Mouse (Mus musculus) retina, embryonic 14.5 days (tissue): ENCODE measurements around the gene Hoxa1.

Experiments used
- DNase-seq: peaks from one replicate; pipeline ENCODE4 v3.0.0-alpha.2; 2015; ENCODE audit warnings: low spot score

Gene Hoxa1

DNA sequence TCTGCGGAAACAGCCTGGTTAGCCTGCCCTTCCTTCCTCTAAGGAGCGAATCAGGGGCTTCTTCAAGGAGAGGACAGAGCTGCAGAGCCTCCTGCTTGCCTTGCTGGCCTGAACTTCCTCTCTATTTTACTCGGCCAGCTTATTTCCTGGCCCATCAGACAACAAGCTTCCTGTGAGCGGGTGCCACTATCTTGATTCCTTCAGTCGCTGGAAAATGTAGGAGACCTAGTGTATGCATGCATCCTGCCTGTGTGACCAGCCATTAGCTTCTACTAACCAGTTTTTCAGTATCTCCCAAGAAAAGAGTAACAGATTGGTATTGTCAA lies 12.7 kb upstream of the Hoxa1 start:
- no peak for DNase-seq

DNA sequence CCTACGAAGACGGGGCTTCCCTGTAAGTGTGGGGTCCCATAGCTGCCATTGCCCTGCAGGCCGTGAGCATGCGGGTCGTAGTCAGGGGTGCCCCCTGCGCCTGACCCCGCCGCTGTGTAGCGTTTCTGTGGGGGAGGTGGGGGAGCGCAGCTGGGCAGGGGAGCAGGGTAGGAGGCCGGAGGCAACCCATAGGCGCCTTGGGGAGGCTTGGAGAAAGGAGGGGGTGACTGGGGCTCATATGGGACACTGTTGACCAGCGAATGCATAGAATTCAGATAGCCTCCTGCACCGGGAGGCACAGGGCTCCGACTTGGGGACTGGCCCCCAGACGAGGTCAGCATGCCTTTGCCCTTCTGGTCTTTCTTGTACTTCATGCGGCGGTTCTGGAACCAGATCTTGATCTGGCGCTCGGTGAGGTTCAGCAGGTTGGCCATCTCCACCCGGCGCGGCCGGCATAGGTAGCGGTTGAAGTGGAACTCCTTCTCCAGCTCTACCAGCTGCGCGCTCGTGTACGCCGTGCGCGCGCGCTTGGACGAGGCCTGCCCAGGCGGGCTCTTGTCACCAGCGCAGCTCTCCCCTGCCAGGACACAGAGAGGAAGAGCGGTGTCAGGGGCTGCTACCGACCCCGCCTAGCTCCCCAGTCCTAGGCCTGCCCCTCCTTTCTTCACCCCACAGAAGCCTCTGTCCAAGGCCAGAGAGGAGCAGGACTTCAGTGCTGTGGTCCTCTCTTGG lies 12.2 kb upstream of the Hoxa1 start:
- DNase-seq, result no peak

DNA sequence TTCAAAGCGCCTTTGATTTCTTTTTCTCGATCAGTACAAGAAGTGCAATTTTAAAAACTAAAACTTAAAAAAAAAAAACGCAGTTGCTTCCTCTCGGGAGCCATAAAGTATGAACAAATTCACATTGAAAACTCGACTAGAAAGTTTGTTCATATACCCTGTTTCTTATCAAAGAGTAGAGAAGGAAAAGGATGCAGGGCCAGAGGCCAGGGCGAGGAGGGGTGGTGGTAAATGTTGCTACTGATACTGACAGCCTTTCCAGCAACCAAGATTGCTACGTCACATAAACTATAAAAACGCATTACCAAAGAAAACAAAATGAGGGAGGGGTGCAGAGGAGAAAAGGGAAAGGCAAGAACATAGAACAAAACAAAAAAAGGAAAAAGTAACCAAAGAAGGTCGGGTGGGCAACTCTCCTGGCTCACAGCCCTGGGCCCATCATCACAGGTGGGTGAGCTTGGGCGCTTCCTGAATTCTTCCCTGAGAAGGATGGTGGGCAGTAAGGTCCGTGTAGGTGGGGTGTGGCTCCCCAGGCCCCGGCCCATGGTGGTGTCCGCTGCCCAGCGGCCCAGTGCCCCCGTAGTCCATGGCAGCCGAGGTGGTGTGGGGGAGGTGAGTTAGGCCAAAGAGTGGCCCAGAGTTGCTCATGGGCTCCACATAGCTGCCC lies 11.5 kb upstream of the Hoxa1 start:
- no peak for DNase-seq

DNA sequence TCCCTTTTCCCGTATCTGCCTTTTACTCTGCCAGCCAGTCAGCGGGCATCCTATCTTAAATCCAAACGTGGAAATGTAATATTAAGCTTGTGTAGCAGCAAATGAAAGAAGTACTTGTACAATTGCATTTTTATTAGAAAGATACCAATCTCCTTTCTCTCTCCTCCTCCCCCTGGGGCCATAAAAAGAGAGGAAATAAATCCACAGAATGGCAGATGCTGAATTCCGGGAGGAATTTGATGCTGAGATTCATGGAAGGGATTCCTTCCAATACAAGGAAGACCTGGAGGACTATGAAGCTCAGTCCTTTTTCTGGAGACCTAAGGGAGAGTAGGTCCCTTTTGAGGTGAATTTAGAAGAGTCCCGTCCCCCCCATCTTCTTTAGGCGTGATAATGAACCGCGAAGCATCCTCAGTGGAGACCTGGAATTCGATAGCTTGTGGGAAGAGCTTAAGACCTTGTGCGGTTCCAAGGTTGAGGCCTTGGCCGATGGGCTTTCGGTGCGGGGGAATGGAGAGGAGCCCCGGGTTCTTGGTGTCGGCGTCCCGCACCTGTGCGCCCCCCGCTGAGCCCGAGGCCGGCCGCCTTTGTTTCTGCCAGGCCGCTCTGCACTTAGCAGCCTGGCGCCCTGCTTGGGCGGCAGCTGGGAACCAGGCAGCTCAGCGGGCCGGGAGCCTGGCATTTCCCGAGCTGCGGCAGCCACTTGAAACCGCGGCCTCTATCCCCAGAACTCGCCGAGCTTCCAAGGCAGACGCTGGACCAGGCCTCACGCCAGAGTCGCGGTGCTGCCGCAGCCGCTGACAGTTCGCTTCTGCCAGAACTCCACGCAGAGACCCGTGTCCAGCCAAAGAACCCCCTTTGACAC lies 10.3 kb upstream of the Hoxa1 start:
- peak; percentile 57 for DNase-seq

DNA sequence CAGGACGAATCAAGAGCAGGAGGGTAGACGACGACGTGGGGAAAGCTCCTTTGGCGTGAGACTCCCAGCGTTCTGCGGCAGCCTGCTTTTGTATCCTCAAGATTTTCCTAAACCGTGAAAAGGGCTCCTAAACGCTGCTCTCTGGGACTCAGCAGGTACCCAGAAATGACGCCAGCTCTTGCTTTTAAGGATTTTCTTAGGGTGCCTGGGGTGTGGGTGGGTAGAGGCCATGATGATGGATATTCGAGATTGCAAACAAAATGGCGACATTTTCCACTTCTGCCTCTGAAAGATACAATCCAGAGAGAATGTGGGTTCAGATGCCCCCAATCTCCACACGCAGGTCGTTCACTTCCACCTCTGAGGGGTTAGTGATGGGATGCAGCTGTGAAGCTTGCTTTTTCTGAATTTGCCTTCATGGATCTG lies 9.6 kb upstream of the Hoxa1 start:
- no peak for DNase-seq

DNA sequence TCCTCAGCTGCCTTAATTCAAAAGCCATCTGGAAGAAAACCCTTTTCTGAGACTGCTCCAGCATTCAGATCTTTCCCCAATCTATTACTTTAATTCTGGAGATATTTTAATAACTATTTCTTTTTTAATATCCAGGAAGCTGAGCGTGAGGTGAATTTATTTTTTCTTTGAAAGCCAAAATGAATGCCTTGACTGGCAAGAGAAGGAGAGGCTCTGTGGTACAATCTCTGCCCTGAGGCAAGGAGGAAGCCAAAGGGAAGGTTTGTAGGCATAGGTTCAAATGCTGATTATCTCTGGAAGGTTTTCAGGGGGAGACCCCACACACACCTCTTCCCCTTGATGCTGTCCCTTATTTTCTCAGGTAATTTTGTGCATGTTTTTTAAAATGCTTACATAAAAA lies 9.1 kb upstream of the Hoxa1 start:
- no peak for DNase-seq

DNA sequence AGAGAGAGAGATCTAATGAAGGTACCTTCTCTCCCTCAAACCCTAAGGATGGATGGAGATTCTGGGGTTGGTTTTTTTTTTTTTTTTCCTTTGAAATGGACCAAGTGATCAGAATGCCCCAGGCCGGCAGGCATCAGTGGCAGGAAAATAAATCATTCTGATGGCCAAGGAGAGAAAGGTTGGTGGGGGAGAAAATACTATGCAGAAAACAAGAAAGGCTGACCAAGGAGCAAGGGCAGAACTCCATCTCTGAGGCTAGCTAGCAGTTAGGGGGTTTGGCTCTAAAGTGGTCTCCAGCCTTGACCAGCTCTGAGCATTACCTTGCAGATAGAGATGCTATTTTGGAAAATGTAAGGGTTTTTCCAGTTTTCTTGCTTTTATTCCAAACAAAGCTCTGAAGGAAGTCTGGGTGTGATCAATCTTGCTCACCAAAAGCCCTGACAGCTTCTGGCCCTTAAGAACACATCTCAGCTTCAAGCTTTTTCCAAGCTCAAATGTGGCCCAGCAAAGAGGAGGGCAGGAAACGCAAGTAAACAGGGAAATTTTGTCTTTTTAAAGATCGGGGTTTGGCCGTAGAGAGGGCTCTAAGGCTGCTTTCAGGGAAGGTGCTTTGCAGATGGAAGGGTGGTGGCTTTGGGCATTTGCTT lies 8.4 kb upstream of the Hoxa1 start:
- DNase-seq, result no peak

DNA sequence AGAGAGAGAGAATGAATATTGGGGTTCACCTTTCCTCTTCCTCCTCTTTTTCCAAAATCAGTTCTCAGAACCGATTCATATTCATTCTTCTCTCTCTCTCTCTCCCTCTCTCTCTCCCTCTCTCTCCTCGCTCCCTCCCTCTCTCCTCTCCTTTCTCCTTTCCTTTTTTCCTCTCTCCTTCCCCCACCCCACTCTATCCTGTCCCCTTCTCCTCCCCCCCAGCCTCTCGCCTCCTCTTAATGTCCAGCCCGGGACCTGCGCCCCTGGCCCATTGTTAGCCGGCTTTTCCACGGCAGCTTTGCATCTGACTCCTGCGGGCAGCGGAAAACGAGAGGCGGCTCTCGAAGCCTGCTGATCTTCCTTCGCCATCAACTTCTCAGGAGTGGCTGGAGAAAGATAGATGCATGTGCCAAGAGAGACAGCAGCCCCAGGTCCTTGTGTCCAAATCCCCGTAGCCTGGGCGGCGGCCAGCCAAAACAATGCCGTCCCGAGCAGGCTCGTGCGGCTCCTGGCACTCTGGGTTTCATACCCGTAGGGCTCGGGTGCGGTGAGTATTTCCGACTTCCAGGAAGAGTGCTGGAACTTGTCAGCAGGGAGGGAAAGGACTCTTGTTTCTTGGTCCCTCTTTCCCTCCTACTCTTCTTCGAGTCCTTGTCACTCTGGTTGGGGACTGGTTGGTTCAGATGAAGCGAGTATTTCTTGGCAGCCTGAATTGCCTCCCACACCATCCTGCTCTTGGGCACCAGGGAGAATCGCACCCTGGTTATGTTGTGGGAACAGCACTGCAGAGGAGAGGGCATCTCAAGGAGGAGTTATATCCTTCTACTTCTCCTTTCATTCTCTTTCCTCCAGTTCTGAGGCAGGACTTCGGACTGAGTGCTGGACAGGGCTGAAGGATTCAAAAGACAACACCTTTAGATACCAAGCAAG lies 7.6 kb upstream of the Hoxa1 start:
- no peak for DNase-seq

DNA sequence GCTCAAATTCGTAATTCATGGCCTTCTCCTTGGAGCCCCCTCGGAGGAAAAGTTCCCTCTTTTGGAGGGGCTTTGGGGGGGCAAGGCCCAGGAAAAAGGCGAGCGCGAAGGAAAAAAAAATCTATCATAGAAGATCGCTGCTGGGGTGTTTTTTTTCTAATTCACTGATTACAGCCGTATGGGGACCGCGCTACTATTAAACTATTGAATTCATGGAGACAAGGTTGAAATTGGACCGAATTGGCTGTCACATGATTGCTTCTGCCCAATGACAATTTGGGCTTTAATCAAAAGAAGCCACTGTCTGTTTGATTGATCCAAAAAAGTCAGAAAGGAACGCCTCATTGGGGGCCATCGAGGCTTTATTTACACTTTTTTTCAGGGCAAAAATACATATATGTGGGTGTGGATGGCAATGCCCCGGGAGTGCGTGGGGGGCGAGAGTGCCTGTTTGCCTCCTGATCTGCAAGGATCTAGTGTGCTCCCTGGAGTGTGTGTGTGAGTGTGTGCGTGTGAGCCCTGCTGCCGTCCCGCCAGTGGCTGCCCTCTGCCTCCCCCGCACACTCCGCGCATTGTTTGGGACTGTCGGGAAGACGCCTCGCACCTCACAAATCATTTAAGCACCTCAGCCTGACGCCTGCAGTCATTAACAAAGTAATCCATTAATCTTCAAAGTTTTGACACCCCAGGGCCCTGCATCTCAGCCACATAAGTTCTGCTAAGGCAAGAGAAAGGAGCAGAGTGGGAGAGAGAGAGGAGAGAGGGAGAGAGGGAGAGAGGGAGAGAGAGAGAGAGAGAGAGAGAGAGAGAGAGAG lies 6.7 kb upstream of the Hoxa1 start, which contains the start of gene Hoxa2:
Gene Hoxa2, minus strand, starts transcription at position 206 of the 815 bp plus-strand sequence.
- peak; percentile 15 for DNase-seq

DNA sequence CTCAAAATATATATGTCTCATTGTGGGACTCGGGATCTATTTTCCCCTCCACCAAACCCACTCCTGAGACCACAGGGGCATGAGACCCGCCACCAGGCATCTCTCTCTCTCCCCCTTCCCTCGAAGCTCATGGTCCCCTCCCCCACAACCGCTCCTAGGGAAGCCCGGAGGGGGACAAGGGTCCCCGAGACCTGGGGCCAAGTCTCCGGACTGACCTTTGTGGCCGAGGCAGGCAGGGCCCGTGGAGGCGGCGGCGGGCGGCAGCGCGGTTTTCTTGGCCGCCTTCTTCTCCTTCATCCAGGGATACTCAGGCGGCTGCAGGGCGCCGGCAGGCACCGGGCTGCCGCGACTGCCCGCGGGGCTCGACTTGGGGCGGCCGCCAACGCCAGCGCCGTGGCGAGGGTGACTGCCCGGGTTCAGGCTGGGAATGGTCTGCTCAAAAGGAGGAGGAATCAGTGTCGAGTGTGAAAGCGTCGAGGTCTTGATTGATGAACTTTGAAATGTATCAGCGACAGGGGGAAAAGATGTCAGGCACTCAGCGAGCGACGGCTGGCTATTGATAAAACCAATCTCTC lies 6.0 kb upstream of the Hoxa1 start:
- DNase-seq, result peak; percentile 44

DNA sequence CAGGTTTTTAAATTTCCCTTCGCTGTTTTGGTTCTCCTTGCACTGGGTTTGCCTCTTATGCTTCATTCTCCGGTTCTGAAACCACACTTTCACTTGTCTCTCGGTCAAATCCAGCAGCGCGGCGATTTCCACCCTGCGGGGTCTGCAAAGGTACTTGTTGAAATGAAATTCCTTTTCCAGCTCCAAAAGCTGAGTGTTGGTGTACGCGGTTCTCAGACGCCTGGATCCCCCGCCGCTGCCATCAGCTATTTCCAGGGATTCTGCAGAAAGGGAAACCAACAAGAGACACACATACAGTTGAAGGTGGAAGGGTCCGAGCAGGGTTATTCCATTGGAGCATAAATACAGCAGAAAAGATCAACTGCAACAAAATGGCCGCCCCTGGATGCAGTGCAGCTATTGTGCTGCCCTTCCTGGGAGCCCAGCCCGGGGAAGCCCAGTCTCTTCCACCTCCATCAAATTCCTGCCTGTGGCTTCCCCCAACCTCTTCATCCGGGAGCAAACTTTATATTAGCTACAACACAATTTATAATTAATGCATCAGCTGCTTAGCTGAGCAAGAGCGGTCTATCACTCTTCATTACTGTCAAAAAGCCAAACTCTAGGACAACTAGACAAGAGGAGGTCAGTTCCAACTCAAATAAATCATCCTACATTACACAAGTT lies 5.4 kb upstream of the Hoxa1 start:
- peak; percentile 45 for DNase-seq

DNA sequence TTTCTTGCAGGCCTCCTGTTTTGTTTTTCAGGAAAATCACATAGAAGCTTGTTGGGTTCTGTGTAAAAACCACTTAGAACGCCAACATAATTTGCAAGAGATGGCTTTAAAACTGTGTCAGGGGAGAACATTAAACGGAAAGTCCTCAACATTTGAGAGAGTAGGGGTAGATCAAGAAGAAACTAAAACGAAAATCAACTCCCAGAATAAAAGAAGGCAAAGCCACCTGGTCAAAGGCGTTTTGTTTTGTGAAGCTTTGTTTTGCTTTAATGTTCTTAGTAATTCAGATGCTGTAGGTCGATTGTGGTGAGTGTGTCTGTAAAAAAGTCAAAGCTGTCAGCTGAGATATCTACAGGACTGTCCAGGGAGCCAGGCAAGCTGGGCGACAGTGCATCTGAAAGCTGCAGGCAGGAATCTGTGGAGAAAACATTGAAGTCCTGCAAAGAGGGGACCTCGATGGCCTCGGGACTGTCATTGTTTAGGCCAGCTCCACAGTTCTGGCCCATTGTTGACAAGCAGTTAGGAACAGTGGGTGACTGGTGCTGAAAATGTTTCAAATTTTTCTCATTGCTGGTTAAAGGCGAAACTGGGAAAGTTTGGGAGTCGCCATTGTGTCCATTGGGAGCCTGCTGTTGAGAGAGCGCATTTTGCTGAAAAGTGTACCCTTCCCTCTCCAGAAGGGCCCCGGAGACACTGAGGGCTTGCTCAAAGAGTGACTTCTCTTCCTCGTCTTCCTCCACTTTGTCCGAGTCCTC lies 4.7 kb upstream of the Hoxa1 start:
- DNase-seq, result peak; percentile 52

DNA sequence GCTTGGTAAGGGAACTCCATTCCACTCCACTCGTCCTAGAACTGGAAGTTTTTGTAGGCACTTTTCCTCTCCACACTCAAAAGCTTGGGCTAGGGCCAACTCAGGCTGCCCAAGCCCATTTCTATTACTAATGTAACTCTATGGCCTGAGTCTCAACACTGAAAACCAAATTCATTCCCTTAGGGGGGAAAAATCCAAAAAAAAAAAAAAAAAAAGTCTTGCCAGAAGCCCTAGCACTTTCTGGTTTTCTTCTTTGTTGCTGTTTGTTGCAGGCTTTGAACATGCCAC lies 3.9 kb upstream of the Hoxa1 start:
- no peak for DNase-seq

DNA sequence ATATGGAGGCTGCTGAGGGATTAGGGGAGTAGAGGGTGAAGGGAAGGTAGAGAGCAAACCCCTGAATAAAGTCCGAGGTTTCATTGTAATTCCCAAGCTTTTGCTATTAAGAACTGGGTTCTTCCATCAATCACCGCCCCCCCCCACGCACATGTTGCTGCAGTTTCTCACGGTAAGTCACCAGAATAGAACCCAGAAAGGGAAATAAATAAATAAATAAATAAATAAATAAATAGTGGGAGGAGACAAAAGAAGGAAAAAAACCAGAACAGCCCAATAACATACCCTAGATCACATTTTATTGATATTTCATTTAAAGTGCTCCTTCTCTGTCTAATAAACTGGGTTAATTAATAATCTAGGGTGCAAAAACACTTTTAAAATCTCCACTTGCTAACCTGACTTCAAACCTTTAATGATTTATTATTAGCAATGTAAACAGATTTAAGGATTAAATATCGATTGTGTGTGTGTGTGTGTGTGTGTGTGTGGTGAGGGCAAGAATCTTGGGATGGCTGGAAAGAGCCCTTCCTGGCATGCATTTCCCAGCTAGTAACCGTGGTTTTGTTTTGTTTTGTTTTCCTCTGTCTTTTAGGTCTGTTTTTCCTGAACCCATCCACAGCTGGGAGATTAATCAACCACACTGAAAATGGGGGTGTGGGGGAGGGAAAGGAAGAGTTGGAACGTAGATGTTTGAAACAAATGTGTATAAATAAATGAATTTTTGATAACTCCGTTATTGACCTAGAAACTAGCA lies 3.4 kb upstream of the Hoxa1 start:
- peak; percentile 46 for DNase-seq

DNA sequence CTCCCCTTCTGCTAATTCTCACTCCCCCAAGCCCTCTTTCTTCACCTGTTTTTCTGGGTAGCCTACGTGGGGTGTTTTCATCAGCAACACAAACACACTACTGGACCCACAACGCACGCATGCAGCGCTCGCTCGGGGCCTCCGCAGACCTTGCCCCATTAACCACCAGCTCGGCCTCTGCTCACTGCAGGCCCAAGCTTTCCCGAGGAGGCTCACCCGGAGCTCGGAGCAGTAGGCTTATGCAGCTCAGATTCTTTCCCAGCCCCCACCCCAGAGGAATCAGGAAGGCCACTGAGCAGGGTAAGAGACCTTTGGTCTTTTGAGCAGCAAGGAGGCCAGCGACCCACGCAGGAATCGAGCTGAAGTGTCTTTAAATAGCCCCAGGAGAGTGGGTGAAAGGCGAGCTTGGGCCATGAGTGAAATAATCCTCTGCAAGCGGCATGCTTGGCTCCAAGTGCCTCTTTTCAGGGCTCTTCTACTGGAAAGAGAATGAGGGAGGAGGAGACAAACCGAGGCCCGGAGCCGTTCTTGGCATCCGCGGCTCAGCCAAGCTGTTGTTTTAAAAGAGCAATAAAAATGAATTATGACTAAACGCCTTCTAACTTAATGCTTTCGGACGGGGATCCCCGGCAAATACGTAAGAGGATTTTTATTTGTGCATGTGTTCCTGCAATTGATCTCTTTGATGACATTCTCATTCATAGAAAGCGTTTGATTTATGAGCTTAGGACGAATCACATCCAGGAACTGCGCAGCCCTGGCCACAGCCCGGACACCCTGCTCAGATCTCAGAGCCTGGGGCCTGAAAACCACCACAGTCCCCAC lies 2.6 kb upstream of the Hoxa1 start:
- DNase-seq, result peak; percentile 38

DNA sequence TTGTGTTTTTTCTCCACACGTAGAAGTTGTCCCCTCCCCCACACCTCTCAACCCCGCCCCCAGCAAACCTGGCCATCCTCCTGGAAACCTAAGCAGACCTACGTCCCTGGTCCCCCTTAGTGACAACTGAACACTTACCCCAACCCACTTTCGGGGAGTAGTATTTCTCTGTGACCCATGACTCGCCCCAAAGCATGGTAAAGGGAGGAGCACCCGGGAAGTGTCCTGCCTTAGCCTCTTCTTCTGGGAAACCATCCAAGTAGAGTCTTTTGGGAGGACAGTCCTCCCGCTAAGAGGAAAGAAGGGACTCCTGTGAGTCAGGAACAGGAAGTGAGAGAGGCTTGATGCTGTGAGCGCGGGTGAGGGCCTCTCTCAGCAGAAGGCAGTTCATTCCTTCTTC lies 1.9 kb upstream of the Hoxa1 start:
- peak; percentile 10 for DNase-seq

DNA sequence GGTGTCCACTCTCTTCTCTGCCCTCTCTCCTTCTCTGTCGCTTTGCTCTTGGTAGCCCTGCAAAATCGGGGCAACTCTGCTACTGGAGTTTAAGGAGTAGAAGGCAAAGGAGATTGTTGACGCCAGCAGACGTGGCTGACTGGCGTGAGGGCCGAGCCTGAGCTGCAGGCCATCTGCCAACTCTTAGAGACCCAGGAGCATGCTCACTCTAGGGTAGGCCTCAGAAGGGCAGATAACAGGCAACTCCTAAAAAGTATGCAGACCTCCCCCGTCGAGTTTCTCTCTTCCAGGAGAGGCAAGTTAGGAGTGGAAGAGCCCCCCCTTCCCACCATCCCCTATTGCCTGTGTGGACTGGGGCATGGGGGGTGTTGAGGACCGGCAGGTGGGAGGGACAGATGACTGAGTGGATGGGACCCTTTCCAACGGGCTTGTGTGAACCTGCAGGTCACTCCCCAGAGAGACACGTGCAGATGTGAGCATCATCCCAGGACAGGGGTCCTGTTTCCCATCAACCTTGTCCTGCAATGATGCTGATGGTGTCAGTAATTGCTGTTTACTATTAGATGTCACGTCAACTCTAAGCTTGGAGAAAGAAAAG lies 1.1 kb upstream of the Hoxa1 start:
- DNase-seq, result peak; percentile 15
